Mouse (Mus musculus) myocyte (in vitro differentiated cells): Measurements from ENCODE around the gene Ddx21.

ENCODE experiments used
- MAX ChIP-seq: IDR thresholded peaks from one replicate; pipeline ENCODE4 v1.6.1; 2011; ENCODE audit warnings: low read depth, mild to moderate bottlenecking, control low read depth
- MYOD1 ChIP-seq, 3 experiments: IDR thresholded peaks; one replicate each; pipeline ENCODE4 v1.6.1; 2011; ENCODE audit warnings: control low read depth in 2 of 3, low read depth in 2 of 3, mild to moderate bottlenecking in 2 of 3, moderate library complexity in 1 of 3; ENCODE audit not compliant: insufficient read length in 2 of 3, control insufficient read depth in 1 of 3
- POLR2A ChIP-seq: IDR thresholded peaks from one replicate; pipeline ENCODE4 v1.6.1; 2011; ENCODE audit warnings: low read depth, mild to moderate bottlenecking, control low read depth, moderate library complexity; ENCODE audit not compliant: insufficient read length
- USF1 ChIP-seq: IDR thresholded peaks from one replicate; pipeline ENCODE4 v1.6.1; 2011; ENCODE audit warnings: low read depth, mild to moderate bottlenecking, control low read depth, moderate library complexity

- TF ChIP-seq USF1 (no peak), MAX (no peak), POLR2A (no peak), MYOD1 (IDR thresholded peaks at IDR 0.05; ENCODE audit: control insufficient read depth in 1 of 3, insufficient read length in 2 of 3, low read depth in 2 of 3) (no peak)
Observed at GRCm38 (mm10) chr10:62577673-62578337, 24.3 kb downstream of the Ddx21 start.
